Mouse (Mus musculus): Measurements from ENCODE around the gene Agrp. TPM values are rescaled to one million over a fixed set of nuclear protein-coding genes. Genes with fewer than 3 reads are reported as not detected.
"Not testable (repeated sequence)": the region's sequence is repeated elsewhere in the genome, so short reads cannot be mapped to it uniquely, and the experiment has no call there.

Agrp gene
- polyA plus RNA-seq, 1 experiment from 2014 or later: 0.89 TPM

DNA sequence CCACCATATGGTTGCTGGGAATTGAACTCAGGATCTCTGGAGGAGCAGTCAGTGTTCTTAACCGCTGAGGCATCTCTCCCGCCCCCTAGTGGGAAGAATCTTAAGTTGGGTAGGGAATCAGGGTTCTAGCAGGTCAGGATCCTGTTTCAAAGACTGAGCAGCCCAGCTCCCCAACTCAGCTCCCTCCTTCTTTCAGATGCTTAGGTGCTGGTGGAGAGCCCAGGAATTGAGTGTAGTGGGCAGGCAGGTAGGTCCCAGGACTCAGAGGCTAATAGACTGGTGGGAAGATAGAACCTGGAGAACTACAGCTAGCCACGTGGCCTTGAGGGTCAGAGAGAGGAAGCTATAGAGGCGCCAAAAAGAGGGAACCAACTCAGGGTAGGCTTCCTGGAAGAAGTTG is 29.5 kb downstream of the Agrp start:
- Histone ChIP-seq H3K27me3 (ENCODE audit: insufficient read depth, low read length) (no peaks in the 10 kb centered on the region), H3K27ac (ENCODE audit: low read depth) (no peak overlapping the region), H3K36me3 (ENCODE audit: insufficient read depth) (no peaks in the 10 kb centered on the region), H3K4me3 (ENCODE audit: low read depth, low read length) (no peak overlapping the region), H3K4me2 (peak overlapping the region; percentile 96), H3K9me3 (ENCODE audit: low read depth, low read length) (no peaks in the 10 kb centered on the region), H3K4me1 (ENCODE audit: insufficient read depth) (peaks cover 8% of the 10 kb centered on the region; the same call in 1 of the 2 replicates), H3K9ac (no peak overlapping the region)
- peak; percentile 58 for TF ChIP-seq CTCF (IDR thresholded peaks at IDR 0.05; ENCODE audit: low read depth)
- DNase-seq (peak; percentile 74), ATAC-seq (ENCODE audit: insufficient read depth) (no peak)
- 33% methylated on average over 4 of the region's 4 CpGs for WGBS

DNA sequence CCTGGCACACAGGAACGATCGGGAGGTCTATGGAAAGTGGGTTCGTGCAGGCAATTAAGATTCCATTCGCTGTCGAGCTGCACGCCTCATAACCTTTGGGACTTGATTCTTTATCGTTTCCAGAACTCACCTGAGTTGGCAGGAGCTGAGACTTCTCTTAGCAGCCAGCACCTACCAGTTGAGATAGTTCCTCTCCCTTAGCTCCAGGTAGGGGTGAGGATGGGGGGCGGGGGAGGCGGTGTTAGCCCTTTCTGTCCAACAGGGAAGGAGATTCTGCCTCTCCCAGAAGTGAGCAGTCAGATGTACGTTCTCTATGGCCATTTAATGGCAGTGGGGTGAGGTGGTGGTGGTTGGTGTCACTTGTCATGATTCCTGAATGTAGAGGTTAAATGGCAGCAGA is 30.1 kb downstream of the Agrp start:
- Histone ChIP-seq H3K4me2 (peak overlapping the region; percentile 96), H3K9ac (peak overlapping the region; percentile 90), H3K27ac (ENCODE audit: low read depth) (peak overlapping the region; percentile 87), H3K9me3 (ENCODE audit: low read depth, low read length) (no peaks in the 10 kb centered on the region), H3K4me1 (ENCODE audit: insufficient read depth) (peaks cover 8% of the 10 kb centered on the region; the same call in 1 of the 2 replicates), H3K36me3 (ENCODE audit: insufficient read depth) (no peaks in the 10 kb centered on the region), H3K27me3 (ENCODE audit: insufficient read depth, low read length) (no peaks in the 10 kb centered on the region), H3K4me3 (ENCODE audit: low read depth, low read length) (peak overlapping the region; percentile 77)
- no peak for TF ChIP-seq CTCF (IDR thresholded peaks at IDR 0.05; ENCODE audit: low read depth)
- ATAC-seq (ENCODE audit: insufficient read depth) (no peak), DNase-seq (no peak)
- 6% methylated on average over 10 of the region's 10 CpGs for WGBS

DNA sequence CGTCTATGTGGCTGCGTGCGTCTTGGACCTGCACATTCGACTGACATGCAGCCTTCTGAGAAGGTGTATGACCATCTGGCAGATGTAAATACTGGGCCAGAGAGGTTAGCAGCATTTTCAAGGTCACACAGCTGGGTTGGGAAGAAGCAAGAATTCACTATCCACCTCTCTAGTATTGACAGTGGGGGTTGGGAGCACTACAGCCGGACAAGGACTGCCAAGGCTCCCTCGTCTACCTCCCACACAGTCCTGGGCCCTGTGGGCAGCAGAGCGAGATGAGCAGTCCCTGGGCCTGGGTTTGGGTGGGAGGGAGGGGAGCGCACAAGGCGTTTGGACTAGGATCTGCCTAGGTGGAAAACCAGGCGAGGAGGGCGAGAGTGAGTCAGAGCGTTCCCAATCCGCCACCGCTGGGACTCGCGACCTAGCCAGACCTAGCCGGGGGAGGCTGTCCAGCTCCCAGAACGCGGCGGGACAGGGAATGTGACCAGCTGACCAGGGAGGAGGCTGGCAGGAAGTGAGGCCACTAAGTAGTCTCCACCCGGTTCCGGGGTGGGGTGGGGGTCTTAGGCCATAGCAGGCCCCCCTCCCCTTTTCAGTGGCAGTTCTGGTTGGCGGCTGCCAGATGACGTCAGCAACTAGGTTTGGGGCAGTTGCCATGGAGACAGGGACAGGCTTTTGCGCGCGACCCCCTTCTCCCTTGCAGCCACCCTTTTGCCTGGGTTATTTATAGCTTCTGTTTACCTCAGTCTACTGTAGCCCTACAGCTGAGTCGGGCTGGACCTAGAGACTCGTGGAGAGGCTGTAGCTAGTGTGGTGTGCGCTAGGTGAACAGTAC is 30.8 kb downstream of the Agrp start:
- Histone ChIP-seq H3K27ac (ENCODE audit: low read depth) (peak overlapping the region; percentile 87), H3K4me2 (peak overlapping the region; percentile 96), H3K4me3 (ENCODE audit: low read depth, low read length) (peak overlapping the region; percentile 77), H3K27me3 (ENCODE audit: insufficient read depth, low read length) (no peaks in the 10 kb centered on the region), H3K36me3 (ENCODE audit: insufficient read depth) (no peaks in the 10 kb centered on the region), H3K9ac (peak overlapping the region; percentile 90), H3K9me3 (ENCODE audit: low read depth, low read length) (no peaks in the 10 kb centered on the region), H3K4me1 (ENCODE audit: insufficient read depth) (peaks cover 8% of the 10 kb centered on the region; the same call in 1 of the 2 replicates)
- TF ChIP-seq CTCF (IDR thresholded peaks at IDR 0.05; ENCODE audit: low read depth): no peak
- WGBS: 1% methylated on average over 30 of the region's 30 CpGs
- DNase-seq (peak; percentile 91), ATAC-seq (ENCODE audit: insufficient read depth) (peak; percentile 80)

DNA sequence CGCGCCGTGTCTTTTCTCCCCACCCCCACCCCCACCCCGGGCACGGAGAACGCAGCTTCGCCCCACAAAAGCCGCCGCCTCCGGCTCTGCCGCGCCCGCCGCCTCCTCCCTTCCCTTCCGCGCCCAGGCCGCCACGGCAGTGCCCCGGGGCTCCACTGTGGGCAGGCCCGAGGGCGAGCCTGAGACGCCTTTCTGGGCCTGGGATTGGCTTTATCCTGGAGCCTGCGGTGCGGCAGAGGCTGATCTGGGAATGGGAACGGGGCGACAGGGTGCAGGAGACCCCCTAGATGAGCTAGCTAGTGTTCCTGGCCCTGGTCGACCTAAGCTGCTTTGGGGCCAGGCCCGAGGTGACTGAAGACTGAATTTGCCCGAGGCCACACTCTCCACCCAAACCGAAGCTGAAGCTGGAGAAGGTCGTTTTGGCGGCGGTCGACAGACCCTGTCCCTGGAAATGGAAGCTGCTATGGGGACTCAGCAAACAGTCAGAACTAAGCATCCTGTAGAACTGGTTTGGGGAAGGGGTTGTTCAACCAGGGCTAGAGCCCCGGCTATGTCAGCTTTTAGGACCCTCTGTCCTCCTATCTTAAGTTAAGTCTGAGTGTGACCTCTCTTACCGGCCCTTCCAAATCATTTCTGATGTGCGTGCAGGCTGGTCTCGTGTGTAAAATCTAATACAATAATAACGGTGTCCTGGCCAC is 31.6 kb downstream of the Agrp start:
- Histone ChIP-seq H3K27me3 (ENCODE audit: insufficient read depth, low read length) (no peaks in the 10 kb centered on the region), H3K9ac (peak overlapping the region; percentile 90), H3K27ac (ENCODE audit: low read depth) (peak overlapping the region; percentile 87), H3K9me3 (ENCODE audit: low read depth, low read length) (no peaks in the 10 kb centered on the region), H3K36me3 (ENCODE audit: insufficient read depth) (no peaks in the 10 kb centered on the region), H3K4me3 (ENCODE audit: low read depth, low read length) (peak overlapping the region; percentile 77), H3K4me1 (ENCODE audit: insufficient read depth) (peaks cover 8% of the 10 kb centered on the region; the same call in 1 of the 2 replicates), H3K4me2 (peak overlapping the region; percentile 96)
- under 1% methylated on average over 35 of the region's 39 CpGs for WGBS
- ATAC-seq (ENCODE audit: insufficient read depth) (peak; percentile 39), DNase-seq (peak; percentile 48)
- no peak for TF ChIP-seq CTCF (IDR thresholded peaks at IDR 0.05; ENCODE audit: low read depth)

DNA sequence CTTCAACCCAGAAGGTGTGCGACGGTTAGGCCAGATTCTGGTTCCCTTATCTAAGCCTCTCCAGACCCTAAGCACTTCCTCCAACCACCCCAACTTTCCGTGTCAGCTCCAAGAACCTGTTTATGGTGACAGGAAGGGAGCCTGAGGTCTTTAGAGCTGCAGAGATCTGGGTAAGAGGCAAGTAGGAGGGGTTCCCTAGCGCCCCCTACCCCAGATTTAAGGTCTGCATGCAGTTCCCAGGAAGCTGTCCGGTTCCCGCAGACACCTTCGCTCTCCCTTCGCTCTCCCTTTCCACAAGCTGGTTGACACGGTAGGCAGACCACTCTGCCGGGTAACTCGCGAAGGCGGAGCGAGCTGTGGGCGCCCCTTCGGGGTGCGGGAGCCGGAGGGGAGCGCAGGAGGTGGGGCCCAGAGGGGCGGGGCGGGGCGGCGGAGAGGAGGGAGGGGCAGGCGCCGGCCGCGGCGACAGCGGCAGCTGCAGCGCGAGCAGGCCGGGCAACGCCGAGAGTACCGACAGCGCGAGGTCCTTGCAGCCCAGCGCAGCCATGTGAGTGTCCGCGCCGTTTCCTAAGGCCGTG is 32.3 kb downstream of the Agrp start, which contains the start of gene Ripor1:
Ripor1 (plus strand) TSS at position 452 of the 578 bp plus-strand sequence.
- H3K4me3 ChIP-seq (ENCODE audit: low read depth, low read length): peak within 1 kb of the TSS; percentile 77
- H3K36me3 ChIP-seq (ENCODE audit: insufficient read depth): no peaks in the 10 kb centered on the region
- DNase-seq (peak; percentile 83), ATAC-seq (ENCODE audit: insufficient read depth) (peak; percentile 77)
- peaks cover 8% of the 10 kb centered on the region; the same call in 1 of the 2 replicates for H3K4me1 ChIP-seq (ENCODE audit: insufficient read depth)
- no peaks in the 10 kb centered on the region for H3K27me3 ChIP-seq (ENCODE audit: insufficient read depth, low read length)
- peak within 1 kb of the TSS; percentile 87 for H3K27ac ChIP-seq (ENCODE audit: low read depth)
- H3K9ac ChIP-seq: peak within 1 kb of the TSS; percentile 90
- H3K9me3 ChIP-seq (ENCODE audit: low read depth, low read length): no peaks in the 10 kb centered on the region
- under 1% methylated on average over 38 of the region's 42 CpGs for WGBS
- H3K4me2 ChIP-seq: peak within 1 kb of the TSS; percentile 96
- TF ChIP-seq CTCF (IDR thresholded peaks at IDR 0.05; ENCODE audit: low read depth): peak; percentile 74

DNA sequence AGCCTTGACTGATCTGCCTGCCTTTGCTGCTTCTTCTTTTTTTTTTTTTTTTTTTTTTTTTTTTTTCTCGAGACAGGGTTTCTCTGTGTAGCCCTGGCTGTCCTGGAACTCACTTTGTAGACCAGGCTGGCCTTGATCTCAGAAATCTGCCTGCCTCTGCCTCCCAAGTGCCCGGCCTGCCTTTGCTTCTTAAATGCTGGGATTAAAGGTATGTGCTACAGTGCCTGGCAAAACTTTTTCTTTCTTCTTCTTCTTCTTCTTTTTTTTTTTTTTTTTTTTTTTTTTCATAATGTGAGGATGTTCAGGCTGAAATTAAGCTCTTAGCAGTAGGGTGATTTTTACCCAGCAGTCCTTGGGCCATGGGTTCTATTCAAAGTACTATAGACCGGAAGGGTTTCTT is 34.7 kb downstream of the Agrp start:
- not testable (repeated sequence) for DNase-seq; H3K9me3 ChIP-seq (ENCODE audit: low read depth, low read length); H3K4me2 ChIP-seq; H3K4me1 ChIP-seq (ENCODE audit: insufficient read depth); H3K36me3 ChIP-seq (ENCODE audit: insufficient read depth); ATAC-seq (ENCODE audit: insufficient read depth); H3K4me3 ChIP-seq (ENCODE audit: low read depth, low read length); H3K27me3 ChIP-seq (ENCODE audit: insufficient read depth, low read length); H3K9ac ChIP-seq; H3K27ac ChIP-seq (ENCODE audit: low read depth)
- 70% methylated on average over 3 of the region's 3 CpGs for WGBS

DNA sequence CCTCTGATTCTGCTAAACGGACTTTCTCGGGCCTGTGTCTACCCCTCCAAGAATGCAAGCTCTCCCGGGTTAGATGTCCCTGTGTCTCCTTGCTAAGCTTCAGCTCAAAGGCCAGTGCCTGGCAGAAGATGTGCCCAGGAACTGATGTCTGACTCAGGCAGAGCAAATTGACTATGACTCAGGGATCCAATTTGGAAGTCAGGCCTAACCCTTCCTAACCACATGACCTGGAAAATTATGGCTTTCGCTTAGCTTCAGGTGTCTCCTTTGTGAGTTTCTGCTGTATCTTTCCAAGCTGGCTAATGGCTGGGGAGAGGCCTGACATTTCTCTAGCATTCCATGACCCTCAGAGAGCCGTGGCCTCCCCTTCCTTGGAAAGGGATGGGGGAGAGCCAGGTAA is 35.9 kb downstream of the Agrp start:
- H3K4me3 ChIP-seq (ENCODE audit: low read depth, low read length): no peak overlapping the region
- no peaks in the 10 kb centered on the region for H3K9me3 ChIP-seq (ENCODE audit: low read depth, low read length)
- no peaks in the 10 kb centered on the region for H3K36me3 ChIP-seq (ENCODE audit: insufficient read depth)
- 69% methylated on average over 5 of the region's 5 CpGs for WGBS
- DNase-seq: no peak
- no peak for ATAC-seq (ENCODE audit: insufficient read depth)
- H3K27me3 ChIP-seq (ENCODE audit: insufficient read depth, low read length): no peaks in the 10 kb centered on the region
- peaks cover 6% of the 10 kb centered on the region; the same call in 1 of the 2 replicates for H3K4me1 ChIP-seq (ENCODE audit: insufficient read depth)
- no peak overlapping the region for H3K27ac ChIP-seq (ENCODE audit: low read depth)
- no peak overlapping the region for H3K9ac ChIP-seq
- no peak overlapping the region for H3K4me2 ChIP-seq
- TF ChIP-seq CTCF (IDR thresholded peaks at IDR 0.05; ENCODE audit: low read depth): no peak
